Mouse (Mus musculus) bone marrow macrophage, adult 2 months (primary cell): ENCODE measurements around the gene Eif4h.

Source experiments
- CTCF ChIP-seq: IDR thresholded peaks from 2 replicates; pipeline ENCODE4 v1.5.1; 2012; ENCODE audit warnings: low read depth, mild to moderate bottlenecking, low read length, moderate library complexity
- POLR2A ChIP-seq: IDR thresholded peaks from 2 replicates; pipeline ENCODE4 v1.6.1; 2012; ENCODE audit warnings: mild to moderate bottlenecking, low read depth, low read length, borderline replicate concordance

GRCm38 (mm10) chr5:134630835-134631234 lies 8.5 kb downstream of the Eif4h start:
- TF ChIP-seq CTCF (no peak), POLR2A (no peak)
